Mouse (Mus musculus) cortical plate, adult 2 months (tissue): ENCODE measurements around the gene 4930556J24Rik.

ENCODE experiments used
- CTCF ChIP-seq: fragments of 200-500 bp; IDR thresholded peaks from 2 replicates; pipeline ENCODE4 v1.5.1; 2011; ENCODE audit warnings: mild to moderate bottlenecking, control low read depth, low read length; ENCODE audit not compliant: insufficient read depth; ENCODE audit errors: extremely low read depth
- POLR2A ChIP-seq: fragments of 200-500 bp; IDR thresholded peaks from 2 replicates; pipeline ENCODE4 v1.6.1; 2011; ENCODE audit warnings: mild to moderate bottlenecking, low read length, control low read depth; ENCODE audit not compliant: insufficient read depth; ENCODE audit errors: extremely low read depth

DNA sequence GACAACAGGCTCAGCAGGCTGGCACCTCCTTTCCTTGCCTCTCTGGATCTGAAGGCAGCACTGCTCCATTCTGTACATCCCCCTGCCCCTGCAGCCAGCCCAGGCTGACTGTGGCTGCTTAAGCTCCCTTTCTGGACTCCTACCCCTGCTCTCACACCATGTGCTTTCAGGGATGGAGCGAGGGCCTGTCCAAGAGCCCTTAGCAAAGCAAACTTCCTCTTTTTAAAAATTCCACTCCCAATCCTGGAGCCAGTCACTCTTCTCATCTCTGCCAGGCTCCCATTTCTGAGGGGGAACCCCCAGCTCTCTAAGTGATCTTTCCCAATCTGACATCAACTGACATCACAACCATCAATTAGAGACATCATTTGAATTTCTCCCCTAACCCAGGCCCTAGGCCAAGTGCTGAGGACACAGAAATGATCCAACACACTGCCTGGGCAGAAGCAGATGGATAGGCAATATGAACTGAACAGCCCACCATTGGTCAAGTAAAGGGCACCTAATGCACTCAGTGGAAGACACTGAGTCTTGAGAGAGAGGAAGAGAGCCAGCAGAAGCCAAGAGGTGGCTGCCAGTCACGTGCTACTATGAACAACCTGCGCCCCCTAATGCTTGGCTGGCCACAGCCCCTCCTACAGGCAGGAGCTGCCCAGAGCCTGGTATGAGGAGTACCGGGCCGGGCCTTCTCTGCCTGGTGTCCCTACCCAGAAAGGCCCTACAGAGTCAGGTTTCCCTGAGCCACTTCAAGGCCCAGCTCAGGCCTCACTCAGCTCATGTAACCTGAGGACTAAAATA lies 65.9 kb downstream of the 4930556J24Rik start:
- TF ChIP-seq POLR2A (no peak), CTCF (no peak)
